Mouse (Mus musculus) spleen, adult 18-20 months (tissue): ENCODE measurements around the gene Chrd.

Source experiments
- DNase-seq, 2 experiments: peaks; one replicate each; pipeline ENCODE4 v3.0.0; 2022; ENCODE audit warnings: mixed read lengths in 2 of 2

The Chrd gene

DNA sequence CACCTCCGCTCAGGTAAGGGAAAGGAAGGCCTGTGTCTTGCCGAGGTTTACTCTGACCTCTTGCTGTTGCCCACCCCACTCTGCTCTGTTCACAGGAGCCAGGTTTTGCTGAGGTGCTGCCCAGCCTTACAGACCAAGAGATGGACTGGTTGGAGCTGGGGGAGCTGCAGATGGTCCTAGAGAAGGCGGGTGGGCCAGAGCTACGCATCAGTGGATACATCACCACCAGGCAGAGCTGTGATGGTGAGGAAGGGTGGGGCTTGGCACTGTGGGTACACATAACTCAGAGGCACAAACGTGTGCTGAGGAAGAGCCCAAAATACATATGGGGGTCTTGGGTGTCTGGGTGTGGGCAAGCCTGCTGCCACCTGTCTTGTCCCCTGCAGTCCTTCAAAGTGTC is 2.7 kb downstream of the Chrd start:
- DNase-seq = no peak

DNA sequence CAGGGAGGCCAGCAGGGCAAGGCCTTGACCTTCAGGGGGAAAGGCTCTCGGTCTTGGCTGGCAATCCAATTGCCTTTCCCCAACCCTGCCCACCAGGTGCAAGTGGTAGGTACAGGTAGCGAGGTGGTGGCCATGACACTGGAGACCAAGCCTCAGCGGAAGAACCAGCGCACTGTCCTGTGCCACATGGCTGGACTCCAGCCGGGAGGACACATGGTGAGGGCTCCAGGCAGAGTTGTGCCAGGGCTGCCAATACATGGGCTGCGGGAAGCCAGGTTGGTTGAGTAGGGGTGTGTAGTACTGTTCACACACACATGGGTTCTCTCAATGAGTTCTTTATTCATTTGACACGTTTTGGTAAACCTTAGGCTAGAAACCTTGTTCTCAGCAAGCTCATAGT is 3.2 kb downstream of the Chrd start:
- no peak for DNase-seq

DNA sequence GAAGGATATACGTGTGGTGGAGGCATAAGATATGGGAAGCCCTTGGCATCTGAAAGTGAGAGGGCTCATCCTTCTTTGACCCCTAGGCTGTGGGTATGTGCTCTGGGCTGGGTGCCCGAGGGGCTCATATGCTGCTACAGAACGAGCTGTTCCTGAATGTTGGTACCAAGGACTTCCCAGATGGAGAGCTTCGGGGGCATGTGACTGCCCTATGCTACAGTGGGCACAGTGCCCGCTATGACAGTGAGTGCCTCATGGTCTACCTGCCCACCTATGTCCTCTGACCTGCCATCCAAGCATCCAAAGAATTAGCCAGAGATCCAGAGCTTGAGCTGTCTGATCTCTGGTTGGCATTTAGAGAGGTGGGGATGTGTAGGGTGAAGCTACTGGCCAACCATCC is 3.9 kb downstream of the Chrd start:
- DNase-seq = no peak

DNA sequence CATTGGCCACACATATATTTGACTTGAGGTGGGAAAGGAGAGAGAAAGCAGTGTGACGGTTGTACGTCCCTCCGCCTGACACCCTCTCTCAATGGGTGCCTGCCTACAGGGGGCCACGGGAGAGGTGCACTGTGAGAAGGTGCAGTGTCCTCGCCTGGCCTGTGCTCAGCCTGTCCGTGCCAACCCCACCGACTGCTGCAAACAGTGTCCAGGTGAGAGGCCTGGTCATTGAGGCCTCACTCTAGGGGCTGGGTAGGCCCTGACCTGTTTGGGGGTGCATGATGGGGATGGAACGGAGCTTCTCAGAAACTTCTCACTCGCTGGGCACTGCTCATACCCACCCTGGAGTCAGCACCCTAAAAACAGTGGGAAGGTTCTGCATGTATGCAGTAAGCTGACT is 6.9 kb downstream of the Chrd start:
- DNase-seq = no peak

DNA sequence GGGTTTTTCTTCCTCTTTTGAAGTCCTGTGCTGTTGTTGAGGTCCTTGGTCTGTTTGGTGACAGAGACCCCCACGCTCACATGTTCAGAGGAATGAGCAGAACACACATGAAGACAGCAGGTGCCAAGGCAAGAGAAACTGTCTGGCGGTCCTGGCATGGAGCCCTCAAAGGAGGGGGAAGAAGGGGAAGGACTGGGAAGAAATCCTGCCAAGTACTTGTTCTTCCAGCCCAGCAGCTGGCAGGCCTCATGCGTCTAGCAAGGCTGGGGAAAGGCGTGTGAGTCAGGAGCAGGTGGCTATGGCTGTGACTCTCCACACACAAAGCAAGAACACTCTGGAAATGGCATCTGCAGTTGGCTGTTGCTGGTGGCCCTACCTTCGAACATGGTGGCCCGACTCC is 13.7 kb downstream of the Chrd start:
- DNase-seq = no peak

DNA sequence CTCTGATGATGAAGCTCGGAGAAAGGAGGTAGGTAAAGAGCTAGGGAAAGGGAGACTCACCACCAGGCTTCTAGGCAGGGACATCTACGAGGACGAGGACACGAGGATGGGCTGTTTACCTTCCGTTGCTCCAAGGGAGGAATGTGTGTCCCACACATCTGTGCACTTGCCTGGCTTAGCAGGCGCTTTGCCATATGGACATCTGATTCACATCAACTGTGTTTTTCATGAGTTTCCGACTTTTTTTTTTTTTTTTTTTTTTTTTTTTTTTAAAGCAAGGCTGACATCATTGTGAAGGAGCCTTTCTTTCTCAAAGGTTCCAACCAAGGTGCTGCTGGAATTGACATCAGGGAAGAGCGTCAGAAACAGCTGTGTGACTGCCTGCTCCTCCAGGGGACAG is 17.6 kb downstream of the Chrd start:
- no peak for DNase-seq

DNA sequence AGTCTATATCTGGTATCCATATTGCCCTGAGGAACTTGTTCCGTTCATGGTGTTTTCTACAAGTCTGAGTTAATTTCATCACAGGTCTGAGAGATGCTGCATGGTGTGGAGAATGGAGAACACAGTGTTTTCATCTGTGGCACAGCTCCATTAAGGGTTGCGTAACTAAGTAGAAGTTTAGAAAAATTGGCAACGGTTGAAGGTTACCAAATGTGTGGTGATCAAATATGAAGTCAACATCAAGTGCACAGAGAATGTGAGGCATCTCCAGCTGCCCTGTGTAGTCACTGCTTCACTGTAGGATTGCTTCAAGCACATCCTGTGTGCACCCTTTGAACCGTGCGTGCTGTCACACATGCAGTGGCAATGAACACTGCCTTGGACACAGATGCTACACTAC is 23.1 kb downstream of the Chrd start:
- DNase-seq = no peak

DNA sequence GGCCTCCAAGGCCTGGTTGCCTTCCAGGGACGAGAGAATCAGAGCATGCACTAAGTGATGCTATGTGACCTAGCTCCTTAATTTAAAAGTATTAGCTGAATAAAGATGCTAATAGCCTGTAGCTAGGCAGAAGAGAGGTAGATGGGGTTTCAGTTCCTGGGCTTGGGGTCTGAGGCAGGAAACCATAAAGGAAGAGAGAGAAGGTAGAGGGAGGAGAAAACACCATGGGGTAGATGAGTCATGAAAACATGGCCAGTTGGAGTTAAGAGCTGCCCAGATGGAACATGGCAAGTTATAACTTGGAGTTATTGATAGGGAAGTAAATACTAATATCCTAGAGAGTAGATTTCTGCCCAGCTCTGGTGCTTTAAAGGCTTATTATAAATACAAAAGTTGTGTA is 24.5 kb downstream of the Chrd start:
- DNase-seq = no peak

DNA sequence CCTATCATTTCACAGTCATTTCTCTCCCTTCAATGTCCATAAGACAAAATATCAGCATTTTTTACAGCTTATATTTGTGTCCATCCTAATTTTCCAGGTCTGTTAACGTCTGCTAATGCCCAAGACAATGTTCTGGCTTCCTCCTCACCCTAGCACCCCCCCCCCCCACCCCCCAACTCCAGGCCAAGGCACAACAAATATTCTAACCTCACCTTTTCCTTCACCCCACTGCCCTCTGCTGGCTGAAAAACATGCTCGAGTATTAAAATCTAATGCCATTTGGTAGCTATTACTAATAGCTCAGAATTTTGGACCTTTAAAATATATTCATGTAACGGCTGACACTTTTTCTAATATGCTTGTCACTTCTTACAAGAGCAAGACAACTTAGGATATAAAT is 28.8 kb downstream of the Chrd start:
- DNase-seq = peak in 1 of 2 experiments; percentile 40

DNA sequence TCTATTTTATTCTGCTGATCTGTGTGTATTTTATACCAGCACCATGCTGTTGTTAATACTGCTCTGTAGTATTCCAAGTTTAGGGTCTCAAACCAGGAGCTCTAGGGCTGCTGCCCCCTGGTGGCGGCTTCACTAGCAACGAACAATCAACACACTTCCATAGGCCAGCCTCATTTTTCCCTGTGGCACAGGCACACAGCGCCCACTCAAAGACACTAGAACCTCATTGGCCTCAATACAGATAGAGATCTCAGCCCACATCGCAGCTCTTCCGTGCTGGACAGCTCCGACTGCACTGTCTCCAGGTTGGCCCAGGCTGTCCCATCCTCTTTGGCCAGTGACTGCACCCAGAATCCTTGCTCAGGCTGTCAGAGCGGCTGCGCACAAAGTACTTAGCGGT is 32.3 kb downstream of the Chrd start:
- peak; percentile 10 to 63 for DNase-seq

DNA sequence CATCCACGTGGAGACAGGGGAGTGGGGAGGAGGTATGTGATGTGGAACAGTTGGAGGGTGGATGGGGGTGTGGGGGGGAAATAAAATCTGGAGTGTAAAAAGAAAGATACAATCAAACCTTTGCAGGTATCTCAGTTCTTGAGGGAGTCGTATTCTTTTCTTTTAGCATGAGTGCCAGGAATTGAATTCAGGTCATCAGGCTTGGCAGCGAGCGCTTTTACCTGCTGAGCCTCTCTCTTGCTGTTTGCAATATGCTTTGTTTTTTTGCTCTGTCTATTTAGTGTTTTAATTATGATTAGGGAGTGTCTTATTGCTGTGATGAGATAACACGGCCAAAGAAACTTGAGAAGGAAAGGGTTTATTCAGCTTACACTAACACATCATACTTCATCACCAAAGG is 42.1 kb downstream of the Chrd start:
- no peak for DNase-seq

DNA sequence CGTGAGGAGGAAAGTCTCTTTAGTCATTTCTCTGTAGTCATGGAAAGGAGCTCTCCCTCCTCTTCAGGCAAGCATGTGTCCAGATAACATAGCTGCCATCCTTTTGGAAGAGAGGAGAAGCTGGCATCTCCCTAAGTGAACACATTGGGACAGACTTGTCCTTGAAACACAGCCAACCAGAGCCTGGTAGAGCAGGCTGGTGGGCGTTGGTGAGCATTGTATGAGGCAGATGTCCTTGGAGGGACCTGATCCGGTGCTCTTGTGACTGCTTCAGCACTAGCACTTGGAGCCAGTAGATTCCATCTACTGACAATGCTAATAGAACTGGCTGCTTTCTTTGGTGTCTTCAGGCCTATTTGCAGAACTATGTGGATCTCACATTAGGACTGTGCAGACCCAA is 46.9 kb downstream of the Chrd start:
- DNase-seq = no peak

DNA sequence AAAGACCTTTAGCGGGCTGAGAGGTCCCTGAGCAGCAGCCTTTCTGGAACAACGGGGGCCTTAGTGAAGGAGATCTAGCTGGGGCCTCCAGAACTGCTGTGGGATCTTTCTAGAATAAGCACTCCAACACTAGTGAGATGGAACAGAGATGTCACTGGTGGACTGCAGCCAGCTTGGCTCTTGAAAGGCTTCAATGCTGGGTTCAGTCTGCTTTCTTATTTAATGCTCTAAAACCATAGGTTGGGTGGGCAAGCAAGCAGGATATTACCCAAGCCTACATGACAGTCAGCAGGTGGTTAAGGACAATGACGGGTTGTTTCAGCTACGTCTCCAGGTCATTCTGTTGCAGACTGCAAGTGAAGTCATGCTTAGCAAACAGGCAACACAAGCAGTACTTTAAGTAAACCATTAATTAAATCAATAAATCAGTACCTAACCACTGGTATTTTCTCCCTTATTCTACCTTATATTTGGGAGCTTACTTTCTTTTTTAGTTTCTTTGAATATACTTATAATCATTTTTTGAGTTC is 48.2 kb downstream of the Chrd start:
- no peak for DNase-seq

DNA sequence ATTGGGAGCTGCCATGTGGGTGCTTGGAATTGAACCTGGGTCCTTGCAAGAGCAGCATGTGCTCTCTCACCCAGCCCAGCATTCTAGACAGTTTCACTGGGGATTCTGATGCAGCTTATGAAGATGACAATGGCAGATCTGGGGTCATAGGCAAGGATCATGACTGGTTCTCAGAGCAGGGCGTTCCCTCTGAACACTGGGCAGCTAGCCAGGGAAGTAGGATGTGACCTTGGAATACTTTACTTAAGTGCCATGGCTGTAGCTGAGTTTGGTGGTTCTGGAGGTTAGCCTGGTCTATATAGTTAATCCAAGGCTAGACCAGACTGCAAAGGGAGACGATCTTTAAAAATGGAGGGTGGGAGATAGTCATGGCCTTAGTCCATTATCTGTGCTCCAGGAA is 51.0 kb downstream of the Chrd start:
- no peak for DNase-seq

DNA sequence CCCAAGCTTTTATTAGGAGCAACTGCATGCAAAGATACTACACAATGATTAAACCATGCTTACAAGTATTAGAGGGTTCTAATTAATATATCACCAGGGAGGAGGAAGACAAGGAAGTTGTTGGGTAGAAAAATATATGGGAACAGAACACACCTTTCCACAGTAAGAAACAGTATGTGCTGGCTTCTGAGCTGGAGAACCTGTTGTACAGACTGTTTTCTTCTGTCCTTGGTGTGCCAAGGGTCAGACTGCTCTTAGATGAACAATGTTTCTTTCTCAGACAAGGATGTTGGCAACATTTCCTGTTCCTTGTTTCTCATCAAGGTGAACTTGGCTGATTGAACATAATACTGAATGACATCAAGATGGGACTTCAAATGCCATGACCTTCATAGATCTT is 51.8 kb downstream of the Chrd start:
- DNase-seq = no peak

DNA sequence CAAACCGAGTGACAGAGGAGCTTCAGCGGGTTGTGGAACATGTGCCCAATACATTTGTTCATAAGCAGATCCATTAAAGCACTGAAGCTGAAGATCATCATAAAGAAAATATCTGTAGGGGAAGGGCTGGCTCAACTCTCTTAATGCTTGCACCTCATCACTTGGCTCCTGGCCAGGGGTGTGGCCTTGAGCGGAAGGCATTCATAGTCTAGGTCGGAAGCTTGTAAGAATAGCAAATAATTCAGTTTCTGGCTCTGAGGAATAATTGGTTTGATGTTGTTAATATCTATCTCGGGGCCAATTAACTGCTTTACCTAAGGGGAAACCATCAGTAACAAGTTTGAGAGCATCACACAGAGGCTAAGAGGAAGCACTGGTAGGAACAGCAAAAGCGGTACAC is 53.6 kb downstream of the Chrd start:
- no peak for DNase-seq

DNA sequence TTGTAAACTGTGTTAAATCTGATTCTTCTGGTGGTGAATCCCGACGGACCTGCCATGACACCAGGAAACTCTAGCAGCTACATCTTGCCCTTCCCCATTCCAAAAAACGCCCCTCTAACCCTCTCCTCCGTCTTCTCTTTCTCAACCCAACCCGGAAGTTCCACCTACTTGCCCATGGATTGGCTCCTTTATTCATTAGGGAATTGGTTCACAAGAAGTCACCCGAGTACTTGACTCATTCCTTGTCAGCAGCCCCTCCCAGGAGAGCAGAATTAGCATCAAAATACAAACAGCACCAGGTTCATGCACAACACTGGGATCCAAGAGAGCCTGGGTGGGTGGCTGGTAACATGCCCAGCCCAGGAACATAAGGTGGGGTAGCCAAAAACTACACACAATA is 58.9 kb downstream of the Chrd start:
- no peak for DNase-seq
